Mouse (Mus musculus): Measurements from ENCODE around the gene Cux1.
A peak's percentile ranks its signal among the peaks of the same experiment; 100 is the strongest.

Gene Cux1

GRCm38 (mm10) chr5:136566812-136567175 lies 496 bp downstream of the Cux1 start:
- no peak for DNase-seq (ENCODE audit: low read depth)

- no peak for DNase-seq (ENCODE audit: low read depth)
These were observed 1.1 kb downstream of the Cux1 start for GRCm38 (mm10) chr5:136566001-136566811.

- DNase-seq (ENCODE audit: low read depth), result peak; percentile 36
These were observed 1.9 kb downstream of the Cux1 start for GRCm38 (mm10) chr5:136565311-136565811.

- no peak for DNase-seq (ENCODE audit: low read depth)
These were observed 2.5 kb downstream of the Cux1 start for GRCm38 (mm10) chr5:136564613-136565299.

- no peak for DNase-seq (ENCODE audit: low read depth)
These were observed 3.3 kb downstream of the Cux1 start for GRCm38 (mm10) chr5:136563996-136564395.

GRCm38 (mm10) chr5:136563104-136563503 lies 4.2 kb downstream of the Cux1 start:
- no peak for DNase-seq (ENCODE audit: low read depth)

- no peak for DNase-seq (ENCODE audit: low read depth)
These were observed 5.1 kb downstream of the Cux1 start for GRCm38 (mm10) chr5:136562212-136562611.

GRCm38 (mm10) chr5:136561641-136562040 lies 5.6 kb downstream of the Cux1 start:
- no peak for DNase-seq (ENCODE audit: low read depth)

GRCm38 (mm10) chr5:136560656-136561055 lies 6.6 kb downstream of the Cux1 start:
- DNase-seq (ENCODE audit: low read depth), result no peak

- DNase-seq (ENCODE audit: low read depth), result no peak
These were observed 9.8 kb downstream of the Cux1 start for GRCm38 (mm10) chr5:136557446-136557845.

- no peak for DNase-seq (ENCODE audit: low read depth)
These were observed 10.7 kb downstream of the Cux1 start for GRCm38 (mm10) chr5:136556328-136557262.

- DNase-seq (ENCODE audit: low read depth), result no peak
These were observed 11.6 kb downstream of the Cux1 start for GRCm38 (mm10) chr5:136555703-136556102.

GRCm38 (mm10) chr5:136552832-136553231 lies 14.5 kb downstream of the Cux1 start:
- DNase-seq (ENCODE audit: low read depth), result no peak

GRCm38 (mm10) chr5:136552093-136552492 lies 15.2 kb downstream of the Cux1 start:
- DNase-seq (ENCODE audit: low read depth), result no peak

- DNase-seq (ENCODE audit: low read depth), result no peak
These were observed 15.7 kb downstream of the Cux1 start for GRCm38 (mm10) chr5:136551571-136551970.

GRCm38 (mm10) chr5:136550726-136551125 lies 16.6 kb downstream of the Cux1 start:
- DNase-seq (ENCODE audit: low read depth), result no peak

- no peak for DNase-seq (ENCODE audit: low read depth)
These were observed 18.5 kb downstream of the Cux1 start for GRCm38 (mm10) chr5:136548776-136549175.

GRCm38 (mm10) chr5:136545061-136545460 lies 22.2 kb downstream of the Cux1 start:
- no peak for DNase-seq (ENCODE audit: low read depth)

- no peak for DNase-seq (ENCODE audit: low read depth)
These were observed 24.1 kb downstream of the Cux1 start for GRCm38 (mm10) chr5:136543171-136543570.

GRCm38 (mm10) chr5:136540952-136541351 lies 26.3 kb downstream of the Cux1 start:
- no peak for DNase-seq (ENCODE audit: low read depth)

GRCm38 (mm10) chr5:136540055-136540838 lies 27.0 kb downstream of the Cux1 start:
- no peak for DNase-seq (ENCODE audit: low read depth)

Data from c-Kit-positive CD71-positive TER-119-negative erythroid progenitor cells, embryonic 14.5 days (primary cell).